Mouse (Mus musculus): ENCODE data around the gene Atp6v0e2. TPM values are rescaled to one million over a fixed set of nuclear protein-coding genes. Genes with fewer than 3 reads are reported as not detected.

Gene Atp6v0e2
- total and polyA plus RNA-seq, 2 experiments from 2014 or later: 447 to 497 TPM

DNA sequence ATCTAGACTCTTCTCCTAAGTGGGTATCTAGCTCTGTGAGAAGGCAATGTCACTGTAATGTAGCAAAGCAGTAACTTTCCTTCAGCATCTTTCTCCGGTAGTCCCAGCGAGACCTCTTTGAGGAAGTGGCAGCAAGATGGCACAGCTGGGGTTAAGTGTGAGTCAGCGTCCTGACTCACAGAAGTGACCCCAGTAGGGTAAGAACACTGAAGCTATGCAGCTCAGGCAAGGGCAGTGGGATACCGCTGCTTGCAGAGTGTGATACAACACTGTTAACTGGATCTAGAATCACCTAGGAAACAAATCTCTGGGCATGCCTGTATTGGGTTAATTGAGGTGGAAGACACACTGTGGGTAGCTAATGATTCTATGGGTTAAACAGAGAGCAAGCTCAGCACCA is 1.3 kb upstream of the Atp6v0e2 start:
- no peak overlapping the region for H3K4me3 ChIP-seq (ENCODE audit: low read depth, low read length)
- H3K36me3 ChIP-seq (ENCODE audit: insufficient read depth, low read length): peaks cover 29% of the 10 kb centered on the region
- H3K4me1 ChIP-seq (ENCODE audit: insufficient read depth, low read length): peaks cover 16% of the 10 kb centered on the region
- no peak overlapping the region for H3K27ac ChIP-seq (ENCODE audit: low read depth, low read length)
- no peaks in the 10 kb centered on the region for H3K27me3 ChIP-seq (ENCODE audit: insufficient read depth, low read length)
- ATAC-seq (ENCODE audit: low FRiP score) (no peak), DNase-seq (ENCODE audit: low spot score) (no peak)
- no peaks in the 10 kb centered on the region for H3K9me3 ChIP-seq (ENCODE audit: low read length)
- H3K4me2 ChIP-seq (ENCODE audit: low read depth, low read length, poor library complexity, severe bottlenecking): no peak overlapping the region
- no peak for TF ChIP-seq CTCF (IDR thresholded peaks at IDR 0.05)
- H3K9ac ChIP-seq (replicated peaks; ENCODE audit: low read length, poor library complexity, severe bottlenecking): no peak overlapping the region
- WGBS: 62% methylated on average over 4 of the region's 4 CpGs

DNA sequence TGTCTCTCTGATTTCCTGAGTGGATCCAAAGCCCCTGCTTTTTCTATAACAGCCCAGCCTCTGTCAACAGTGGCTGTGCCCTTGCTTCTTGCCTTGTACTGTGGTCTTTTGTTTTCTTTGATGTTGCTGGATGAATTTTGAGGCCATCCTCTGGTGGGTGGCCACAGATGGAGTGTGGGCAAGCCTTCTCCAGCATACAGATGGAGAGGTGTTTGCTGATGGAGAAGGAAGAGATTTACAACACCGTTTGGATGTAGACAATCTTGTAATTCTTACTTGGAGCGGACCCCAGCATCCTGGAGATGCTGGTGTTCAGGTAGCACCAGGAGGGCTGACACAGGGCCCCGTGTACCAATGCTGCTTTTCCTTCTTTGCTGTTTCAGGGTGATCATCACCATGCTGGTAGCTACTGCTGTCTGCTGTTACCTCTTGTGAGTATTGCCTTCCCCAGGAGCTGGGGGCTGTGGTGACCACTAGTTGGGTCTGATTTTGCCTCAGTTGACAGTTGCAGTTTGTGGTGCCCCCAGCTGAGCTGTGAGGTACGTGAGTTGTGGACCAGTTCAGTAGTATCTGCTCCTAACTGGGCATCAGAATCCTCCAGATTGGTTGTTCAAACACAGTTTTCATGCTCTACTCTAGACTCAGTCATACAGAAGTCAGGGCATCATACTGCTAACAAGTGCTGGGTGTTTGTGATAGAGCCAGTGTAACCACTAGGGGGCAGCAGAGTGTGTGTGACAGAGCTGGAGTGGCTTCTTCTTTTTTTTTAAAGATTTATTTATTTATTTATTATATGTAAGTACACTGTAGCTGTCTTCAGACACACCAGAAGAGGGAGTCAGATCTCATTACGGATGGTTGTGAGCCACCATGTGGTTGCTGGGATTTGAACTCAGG is 1.7 kb downstream of the Atp6v0e2 start:
- Histone ChIP-seq H3K9ac (replicated peaks; ENCODE audit: low read length, poor library complexity, severe bottlenecking) (peak overlapping the region; percentile 99; the same call in 1 of the 2 replicates), H3K27ac (ENCODE audit: low read depth, low read length) (no peak overlapping the region)

DNA sequence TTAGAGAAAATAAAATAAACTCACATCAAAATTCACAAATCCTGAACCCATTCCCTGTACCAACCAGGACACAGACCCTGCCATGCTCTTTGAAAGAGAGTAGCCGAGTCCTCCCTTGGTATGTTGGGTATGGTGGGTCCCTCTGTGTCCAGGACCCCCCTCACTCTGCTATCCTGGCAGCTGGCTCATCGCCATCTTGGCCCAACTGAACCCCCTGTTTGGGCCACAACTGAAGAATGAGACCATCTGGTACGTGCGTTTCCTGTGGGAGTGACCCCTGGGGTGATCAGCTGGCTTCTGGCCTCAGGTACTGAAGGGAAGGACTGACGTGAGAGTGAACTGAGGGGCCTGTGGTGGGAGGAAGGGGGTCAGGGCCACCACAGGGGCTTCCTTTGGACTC is 2.4 kb downstream of the Atp6v0e2 start:
- Histone ChIP-seq H3K36me3 (ENCODE audit: insufficient read depth, low read length) (peaks cover 22% of the 10 kb centered on the region), H3K9me3 (ENCODE audit: low read length) (no peaks in the 10 kb centered on the region), H3K27me3 (ENCODE audit: insufficient read depth, low read length) (no peaks in the 10 kb centered on the region), H3K27ac (ENCODE audit: low read depth, low read length) (no peak overlapping the region), H3K4me3 (ENCODE audit: low read depth, low read length) (no peak overlapping the region), H3K9ac (replicated peaks; ENCODE audit: low read length, poor library complexity, severe bottlenecking) (no peak overlapping the region), H3K4me2 (ENCODE audit: low read depth, low read length, poor library complexity, severe bottlenecking) (no peak overlapping the region), H3K4me1 (ENCODE audit: insufficient read depth, low read length) (peaks cover 16% of the 10 kb centered on the region)
- 83% methylated on average over 5 of the region's 5 CpGs for WGBS
- no peak for TF ChIP-seq CTCF (IDR thresholded peaks at IDR 0.05)
- ATAC-seq (ENCODE audit: low FRiP score): no peak
- DNase-seq (ENCODE audit: low spot score): no peak

More for the DNA sequence above, 1.7 kb downstream of the Atp6v0e2 start:
- ATAC-seq (ENCODE audit: low FRiP score) (no peak), DNase-seq (ENCODE audit: low spot score) (peak; percentile 90)
- no peaks in the 10 kb centered on the region for H3K27me3 ChIP-seq (ENCODE audit: insufficient read depth, low read length)
- H3K4me2 ChIP-seq (ENCODE audit: low read depth, low read length, poor library complexity, severe bottlenecking): peak overlapping the region; percentile 76
- peak; percentile 82 for TF ChIP-seq CTCF (IDR thresholded peaks at IDR 0.05)
- H3K4me3 ChIP-seq (ENCODE audit: low read depth, low read length): peak overlapping the region; percentile 64
- 75% methylated on average over 4 of the region's 5 CpGs for WGBS
- H3K36me3 ChIP-seq (ENCODE audit: insufficient read depth, low read length): peaks cover 22% of the 10 kb centered on the region
- peaks cover 16% of the 10 kb centered on the region for H3K4me1 ChIP-seq (ENCODE audit: insufficient read depth, low read length)
- no peaks in the 10 kb centered on the region for H3K9me3 ChIP-seq (ENCODE audit: low read length)

- WGBS: 83% methylated on average over 3 of the region's 3 CpGs
- Histone ChIP-seq H3K4me2 (ENCODE audit: low read depth, low read length, poor library complexity, severe bottlenecking) (no peak overlapping the region), H3K4me1 (ENCODE audit: insufficient read depth, low read length) (peaks cover 16% of the 10 kb centered on the region), H3K27ac (ENCODE audit: low read depth, low read length) (no peak overlapping the region), H3K27me3 (ENCODE audit: insufficient read depth, low read length) (no peaks in the 10 kb centered on the region), H3K9me3 (ENCODE audit: low read length) (no peaks in the 10 kb centered on the region), H3K9ac (replicated peaks; ENCODE audit: low read length, poor library complexity, severe bottlenecking) (no peak overlapping the region), H3K36me3 (ENCODE audit: insufficient read depth, low read length) (peaks cover 22% of the 10 kb centered on the region), H3K4me3 (ENCODE audit: low read depth, low read length) (no peak overlapping the region)
- no peak for ATAC-seq (ENCODE audit: low FRiP score)
- no peak for DNase-seq (ENCODE audit: low spot score)
- TF ChIP-seq CTCF (IDR thresholded peaks at IDR 0.05): no peak
These were observed 3.3 kb downstream of the Atp6v0e2 start for GRCm38 (mm10) chr6:48540721-48541120.

DNA sequence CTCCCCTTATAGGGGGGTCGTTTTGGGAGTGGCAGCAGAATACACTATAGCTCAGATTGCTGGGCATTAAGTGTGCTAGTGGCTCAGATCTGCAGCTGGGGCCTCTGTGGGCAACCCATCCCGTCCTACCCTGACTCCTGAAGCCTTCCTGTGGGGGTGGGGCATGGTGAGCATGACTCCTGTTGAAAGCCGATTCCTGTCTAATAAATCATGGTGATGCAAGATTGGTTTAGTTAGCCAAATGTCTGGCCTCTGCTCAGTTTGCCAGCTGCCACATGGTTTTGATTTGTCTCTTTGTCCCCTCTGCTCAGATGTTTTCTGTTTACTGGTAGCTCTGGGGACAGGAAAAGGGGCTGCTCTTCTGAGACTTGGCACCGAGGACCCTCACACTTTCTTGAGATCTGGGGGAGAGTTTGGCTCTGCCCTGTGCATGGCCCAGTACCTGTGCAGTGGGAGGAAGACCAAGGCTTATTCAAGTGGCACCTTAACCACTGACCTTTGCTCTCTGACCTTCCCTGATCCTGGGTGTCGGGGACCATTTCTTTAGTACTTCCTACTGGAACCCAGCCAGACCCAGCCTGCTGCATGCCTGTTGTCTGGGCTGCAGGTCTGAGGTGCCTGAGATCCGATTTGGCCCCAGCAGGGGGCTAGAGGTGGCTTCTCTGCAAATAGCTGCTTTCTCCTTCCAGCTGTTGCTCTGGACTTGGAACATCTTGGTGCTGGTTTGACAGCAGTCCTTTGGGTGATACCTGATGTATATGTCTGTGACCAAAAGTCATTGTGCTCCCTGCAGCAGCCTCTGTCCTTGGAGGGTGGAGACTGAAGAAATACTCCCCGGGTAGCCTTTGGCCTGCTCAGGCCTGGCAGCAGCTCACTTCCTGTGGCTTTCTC is 4.4 kb downstream of the Atp6v0e2 start:
- Histone ChIP-seq H3K27me3 (ENCODE audit: insufficient read depth, low read length) (no peaks in the 10 kb centered on the region), H3K27ac (ENCODE audit: low read depth, low read length) (no peak overlapping the region), H3K9ac (replicated peaks; ENCODE audit: low read length, poor library complexity, severe bottlenecking) (no peak overlapping the region; the same call in 1 of the 2 replicates), H3K4me3 (ENCODE audit: low read depth, low read length) (no peak overlapping the region), H3K4me2 (ENCODE audit: low read depth, low read length, poor library complexity, severe bottlenecking) (no peak overlapping the region), H3K4me1 (ENCODE audit: insufficient read depth, low read length) (peaks cover 12% of the 10 kb centered on the region), H3K36me3 (ENCODE audit: insufficient read depth, low read length) (peaks cover 22% of the 10 kb centered on the region), H3K9me3 (ENCODE audit: low read length) (no peaks in the 10 kb centered on the region)
- ATAC-seq (ENCODE audit: low FRiP score): no peak
- TF ChIP-seq CTCF (IDR thresholded peaks at IDR 0.05): no peak
- no peak for DNase-seq (ENCODE audit: low spot score)
- WGBS: 71% methylated on average over 7 of the region's 7 CpGs
